Mouse (Mus musculus) forebrain, embryonic 12.5 days (tissue): ENCODE results near the gene Actg1. TPM values are rescaled to one million over a fixed set of nuclear protein-coding genes. Genes with fewer than 3 reads are reported as not detected.
A peak's percentile ranks its signal among the peaks of the same experiment; 100 is the strongest.

ENCODE experiments used
- ATAC-seq: fragments of 200-750 bp; cut with Nextera tagmentation; 2 replicates; pipeline ENCODE4 v1.8.0; 2017; ENCODE audit warnings: moderate TSS enrichment; ENCODE audit not compliant: low FRiP score
- H3K27ac ChIP-seq: fragments of 300-500 bp; sonication (generic); 2 replicates; pipeline ENCODE4 v1.5.1; 2016; ENCODE audit warnings: mild to moderate bottlenecking
- H3K27me3 ChIP-seq: fragments of 300-500 bp; sonication (generic); 2 replicates; pipeline ENCODE4 v1.6.1; 2016; ENCODE audit warnings: mild to moderate bottlenecking
- H3K36me3 ChIP-seq: fragments of 300-500 bp; sonication (generic); replicated peaks from 2 replicates; pipeline ENCODE4 v1.6.1; 2016; ENCODE audit warnings: mild to moderate bottlenecking
- H3K4me1 ChIP-seq: fragments of 300-500 bp; sonication (generic); 2 replicates; pipeline ENCODE4 v1.6.1; 2016
- H3K4me2 ChIP-seq: fragments of 300-500 bp; sonication (generic); 2 replicates; pipeline ENCODE4 v1.6.1; 2016; ENCODE audit warnings: mild to moderate bottlenecking, moderate library complexity
- H3K4me3 ChIP-seq: fragments of 300-500 bp; sonication (generic); replicated peaks from 2 replicates; pipeline ENCODE4 v1.5.1; 2016; ENCODE audit warnings: mild to moderate bottlenecking
- H3K9ac ChIP-seq: fragments of 300-500 bp; sonication (generic); 2 replicates; pipeline ENCODE4 v1.6.1; 2016; ENCODE audit warnings: mild to moderate bottlenecking
- H3K9me3 ChIP-seq: fragments of 300-500 bp; sonication (generic); 2 replicates; pipeline ENCODE4 v1.6.1; 2016
- WGBS: fragments of 180-500 bp; shearing (Covaris S2); methylation state at CpG from one replicate; pipeline ENCODE4 v1.1.7; 2016; 5-methylcytosine and 5-hydroxymethylcytosine counted together
- polyA plus RNA-seq: library from polyadenylated mRNA; unstranded; fragments of >200 nt; fragmentation: Nextera tagmentation; extraction: Ambion mirVana; gene quantifications from 2 replicates; pipeline ENCODE4 v1.2.1, GENCODE M21; 2016

Actg1 gene
- 2,923 and 2,975 TPM in 2 replicates for polyA plus RNA-seq

- H3K4me2 ChIP-seq = peak within 1 kb of the TSS; percentile 80
- ATAC-seq = peak; percentile 87
- H3K27ac ChIP-seq = peak within 1 kb of the TSS; percentile 99
- peak within 1 kb of the TSS; percentile 100 for H3K4me3 ChIP-seq
- peaks cover 22% of the 10 kb centered on the region for H3K36me3 ChIP-seq
- H3K4me1 ChIP-seq = peaks cover 46% of the 10 kb centered on the region
- H3K9ac ChIP-seq = peak within 1 kb of the TSS; percentile 100
- WGBS = 4% methylated on average over 94 of the region's 103 CpGs
- no peaks in the 10 kb centered on the region for H3K9me3 ChIP-seq
- H3K27me3 ChIP-seq = no peaks in the 10 kb centered on the region
These were observed at the start of gene Actg1 for GRCm38 (mm10) chr11:120347791-120348683. TSS of gene Actg1 (minus strand) at chr11:120348542.

GRCm38 (mm10) chr11:120397602-120398001 lies 49.3 kb upstream of the Actg1 start:
- H3K36me3 ChIP-seq = peaks cover 77% of the 10 kb centered on the region
- WGBS = 81% methylated on average over 2 of the region's 2 CpGs
- ATAC-seq = no peak

GRCm38 (mm10) chr11:120395661-120396060 lies 47.3 kb upstream of the Actg1 start:
- Histone ChIP-seq H3K4me2 (no peak overlapping the region), H3K36me3 (peaks cover 66% of the 10 kb centered on the region), H3K27ac (no peak overlapping the region), H3K9me3 (no peaks in the 10 kb centered on the region), H3K4me1 (no peaks in the 10 kb centered on the region), H3K4me3 (no peak overlapping the region), H3K9ac (no peak overlapping the region), H3K27me3 (no peaks in the 10 kb centered on the region)
- WGBS = 93% methylated on average over 4 of the region's 4 CpGs
- no peak for ATAC-seq

More at GRCm38 (mm10) chr11:120397602-120398001, 49.3 kb upstream of the Actg1 start:
- H3K27me3 ChIP-seq = no peaks in the 10 kb centered on the region
- no peak overlapping the region for H3K4me2 ChIP-seq
- H3K4me1 ChIP-seq = no peaks in the 10 kb centered on the region
- no peak overlapping the region for H3K4me3 ChIP-seq
- H3K9me3 ChIP-seq = no peaks in the 10 kb centered on the region
- H3K9ac ChIP-seq = no peak overlapping the region
- H3K27ac ChIP-seq = no peak overlapping the region

- H3K4me3 ChIP-seq = no peak overlapping the region
- no peaks in the 10 kb centered on the region for H3K4me1 ChIP-seq
- no peak overlapping the region for H3K27ac ChIP-seq
- no peak for ATAC-seq
- no peak overlapping the region for H3K9ac ChIP-seq
- no peak overlapping the region for H3K4me2 ChIP-seq
- no peaks in the 10 kb centered on the region for H3K27me3 ChIP-seq
- peaks cover 74% of the 10 kb centered on the region for H3K36me3 ChIP-seq
- no peaks in the 10 kb centered on the region for H3K9me3 ChIP-seq
- whole genome bisulfite sequencing = 96% methylated on average over 9 of the region's 9 CpGs
These were observed 40.2 kb upstream of the Actg1 start for GRCm38 (mm10) chr11:120388580-120388979.

- H3K27me3 ChIP-seq = no peaks in the 10 kb centered on the region
- H3K27ac ChIP-seq = no peak overlapping the region
- no peak overlapping the region for H3K9ac ChIP-seq
- peaks cover 77% of the 10 kb centered on the region for H3K36me3 ChIP-seq
- H3K4me1 ChIP-seq = no peaks in the 10 kb centered on the region
- H3K4me2 ChIP-seq = no peak overlapping the region
- H3K4me3 ChIP-seq = no peak overlapping the region
- 76% methylated on average over 2 of the region's 2 CpGs for WGBS
- ATAC-seq = no peak
- no peaks in the 10 kb centered on the region for H3K9me3 ChIP-seq
These were observed 38.8 kb upstream of the Actg1 start for GRCm38 (mm10) chr11:120387157-120387556.

- H3K36me3 ChIP-seq = peaks cover 80% of the 10 kb centered on the region
- H3K27ac ChIP-seq = no peak overlapping the region
- no peaks in the 10 kb centered on the region for H3K4me1 ChIP-seq
- no peak overlapping the region for H3K4me3 ChIP-seq
- H3K27me3 ChIP-seq = no peaks in the 10 kb centered on the region
- WGBS = 92% methylated on average over 6 of the region's 6 CpGs
- H3K9ac ChIP-seq = no peak overlapping the region
- no peak overlapping the region for H3K4me2 ChIP-seq
- ATAC-seq = no peak
- H3K9me3 ChIP-seq = no peaks in the 10 kb centered on the region
These were observed 38.3 kb upstream of the Actg1 start for GRCm38 (mm10) chr11:120386632-120387031.

GRCm38 (mm10) chr11:120382509-120382908 lies 34.2 kb upstream of the Actg1 start:
- no peak overlapping the region for H3K27ac ChIP-seq
- 96% methylated on average over 9 of the region's 9 CpGs for WGBS
- peaks cover 74% of the 10 kb centered on the region for H3K36me3 ChIP-seq
- no peak overlapping the region for H3K4me3 ChIP-seq
- H3K27me3 ChIP-seq = no peaks in the 10 kb centered on the region
- no peak for ATAC-seq
- peaks cover 17% of the 10 kb centered on the region for H3K4me1 ChIP-seq
- H3K9ac ChIP-seq = no peak overlapping the region
- H3K4me2 ChIP-seq = no peak overlapping the region
- H3K9me3 ChIP-seq = no peaks in the 10 kb centered on the region

- Histone ChIP-seq H3K4me3 (no peak overlapping the region), H3K9ac (no peak overlapping the region), H3K36me3 (peaks cover 73% of the 10 kb centered on the region), H3K9me3 (no peaks in the 10 kb centered on the region), H3K27me3 (no peaks in the 10 kb centered on the region), H3K4me2 (no peak overlapping the region), H3K27ac (no peak overlapping the region), H3K4me1 (peaks cover 24% of the 10 kb centered on the region)
- 95% methylated on average over 4 of the region's 4 CpGs for WGBS
- no peak for ATAC-seq
These were observed 32.8 kb upstream of the Actg1 start for GRCm38 (mm10) chr11:120381157-120381556.

GRCm38 (mm10) chr11:120380271-120380670 lies 31.9 kb upstream of the Actg1 start:
- H3K36me3 ChIP-seq = peaks cover 69% of the 10 kb centered on the region
- ATAC-seq = no peak
- H3K4me2 ChIP-seq = no peak overlapping the region
- H3K4me3 ChIP-seq = no peak overlapping the region
- H3K27ac ChIP-seq = no peak overlapping the region
- H3K4me1 ChIP-seq = peaks cover 24% of the 10 kb centered on the region
- WGBS = 99% methylated on average over 3 of the region's 3 CpGs
- H3K9ac ChIP-seq = no peak overlapping the region
- no peaks in the 10 kb centered on the region for H3K27me3 ChIP-seq
- no peaks in the 10 kb centered on the region for H3K9me3 ChIP-seq

- 10% methylated on average over 53 of the region's 54 CpGs for WGBS
- Histone ChIP-seq H3K36me3 (peaks cover 69% of the 10 kb centered on the region), H3K9ac (peak within 1 kb of the TSS; percentile 85), H3K9me3 (no peaks in the 10 kb centered on the region), H3K27ac (peak within 1 kb of the TSS; percentile 76), H3K27me3 (no peaks in the 10 kb centered on the region), H3K4me3 (peak within 1 kb of the TSS; percentile 88), H3K4me1 (peaks cover 24% of the 10 kb centered on the region), H3K4me2 (peak within 1 kb of the TSS; percentile 99)
- peak; percentile 91 for ATAC-seq
These were observed 30.5 kb upstream of the Actg1 start, which contains the start of gene Faap100 for GRCm38 (mm10) chr11:120378611-120379540. TSS of gene Faap100 (minus strand) at chr11:120378764.

- H3K9me3 ChIP-seq = no peaks in the 10 kb centered on the region
- H3K4me2 ChIP-seq = peak overlapping the region; percentile 99
- peak overlapping the region; percentile 76 for H3K27ac ChIP-seq
- H3K4me3 ChIP-seq = peak overlapping the region; percentile 88
- WGBS = 3% methylated on average over 40 of the region's 40 CpGs
- peaks cover 69% of the 10 kb centered on the region for H3K36me3 ChIP-seq
- H3K4me1 ChIP-seq = peaks cover 24% of the 10 kb centered on the region
- peak; percentile 32 for ATAC-seq
- H3K27me3 ChIP-seq = no peaks in the 10 kb centered on the region
- H3K9ac ChIP-seq = peak overlapping the region; percentile 85
These were observed 29.8 kb upstream of the Actg1 start for GRCm38 (mm10) chr11:120378031-120378610.

- Histone ChIP-seq H3K4me2 (peak overlapping the region; percentile 99), H3K9me3 (no peaks in the 10 kb centered on the region), H3K27me3 (no peaks in the 10 kb centered on the region), H3K4me1 (peaks cover 24% of the 10 kb centered on the region), H3K9ac (peak overlapping the region; percentile 85), H3K4me3 (peak overlapping the region; percentile 88), H3K27ac (no peak overlapping the region), H3K36me3 (peaks cover 69% of the 10 kb centered on the region)
- WGBS = 72% methylated on average over 10 of the region's 10 CpGs
- no peak for ATAC-seq
These were observed 29.0 kb upstream of the Actg1 start for GRCm38 (mm10) chr11:120377337-120377736.
